ENCODE assay signal across 15 mouse cellular contexts in the genomic region with DNA sequence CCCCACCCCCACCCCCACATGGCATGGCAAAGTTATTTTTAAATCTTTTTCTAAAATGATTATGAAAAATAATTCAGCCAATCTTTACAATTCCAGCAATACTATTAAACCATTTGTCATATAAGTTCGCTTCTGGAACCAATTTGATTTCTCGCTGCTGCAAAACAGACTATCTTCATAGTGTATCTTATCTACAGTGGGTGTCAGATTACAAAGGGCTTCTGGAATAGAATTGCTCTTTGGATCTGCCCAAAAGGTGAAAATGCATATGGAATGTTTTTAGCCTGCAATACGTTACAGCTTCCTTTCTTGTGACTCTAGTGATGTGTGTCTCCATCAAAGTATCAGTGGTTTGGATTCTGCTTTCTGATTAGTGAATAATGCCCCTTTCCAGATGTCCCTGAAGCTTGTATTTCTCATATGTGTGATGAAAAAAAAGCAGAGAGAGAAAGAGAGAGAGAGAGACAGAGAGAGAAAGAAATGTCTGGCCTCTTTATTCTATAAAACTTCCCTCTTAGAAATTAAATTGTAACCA. TPM values are rescaled to one million over a fixed set of nuclear protein-coding genes. Genes with fewer than 3 reads are reported as not detected.
DNase-seq lines count a peak whose midpoint lies in the region; ATAC-seq and TF ChIP-seq lines count a peak whose summit lies in the region.
"Had no signal": no experiment of that assay in that cellular context is flagged by ENCODE, and none has a peak within 500 bp of the region (broad histone marks: within the 10 kb centered on the region; RNA-seq: fewer than 3 reads in every experiment).

No protein-coding gene starts in this region.

- peak overlapping the region; percentile 6; the same call in 1 of the 2 replicates for H3K4me3 ChIP-seq in neural tube, embryonic 13.5 days
- H3K4me3 ChIP-seq in forebrain, embryonic 16.5 days (replicated peaks; ENCODE audit: low read length): peak overlapping the region; percentile 40
- no peak overlapping the region for H3K4me3 ChIP-seq in limb, embryonic 14.5 days (replicated peaks; ENCODE audit: low read length)

- no peak overlapping the region for H3K9ac ChIP-seq in neural tube, embryonic 13.5 days
- peak overlapping the region; percentile 46; the same call in 1 of the 2 replicates for H3K9ac ChIP-seq in forebrain, embryonic 16.5 days (replicated peaks; ENCODE audit: low read depth, low read length)
- H3K9ac ChIP-seq in limb, embryonic 14.5 days (ENCODE audit: low read depth, low read length, severe bottlenecking): no peak overlapping the region
- H3K9ac ChIP-seq: heart, embryonic 13.5 days had no signal

- peak overlapping the region; percentile 18 for H3K4me2 ChIP-seq in neural tube, embryonic 13.5 days
- peak overlapping the region; percentile 52 for H3K4me2 ChIP-seq in forebrain, embryonic 16.5 days (ENCODE audit: low read length)
- 0 out of 2 replicates have a peak overlapping the region, but pooled peaks have one; percentile 4 for H3K4me2 ChIP-seq in limb, embryonic 14.5 days (replicated peaks; ENCODE audit: low read depth, low read length, severe bottlenecking)

- DNase-seq in neural tube, embryonic 10.5 days (ENCODE audit: extremely low spot score, low spot score): no peak
- peak; percentile 34 for DNase-seq in limb, embryonic 14.5 days (ENCODE audit: low spot score)
- DNase-seq in gastrocnemius, postnatal 25 days: no peak
- no peak for DNase-seq in heart, postnatal 14 days
- DNase-seq in spleen, adult 12 weeks (ENCODE audit: low spot score): no peak
- DNase-seq: adrenal gland, postnatal 14 days; liver; right cerebral cortex, postnatal 4 days had no signal

- ATAC-seq in neural tube, embryonic 13.5 days (ENCODE audit: low read depth): no peak
- no peak for ATAC-seq in forebrain, embryonic 16.5 days
- ATAC-seq in limb, embryonic 14.5 days (ENCODE audit: low FRiP score, low read depth): no peak
- ATAC-seq in megakaryocyte, adult 5-6 weeks (ENCODE audit: poor library complexity, severe bottlenecking): no peak
- ATAC-seq: intestine, postnatal 0 days; Patski had no signal

- intact Hi-C loops in heart, postnatal 14 days (cut with DNase I): no loop called here

- peaks cover 13% of the 10 kb centered on the region for H3K4me1 ChIP-seq in neural tube, embryonic 13.5 days (replicated peaks)
- H3K4me1 ChIP-seq in forebrain, embryonic 16.5 days (replicated peaks; ENCODE audit: control insufficient read depth, insufficient read depth, low read length): peaks cover 17% of the 10 kb centered on the region
- H3K4me1 ChIP-seq in limb, embryonic 14.5 days (ENCODE audit: control insufficient read depth, insufficient read depth, low read length): peaks cover 29% of the 10 kb centered on the region

- no peaks in the 10 kb centered on the region for H3K36me3 ChIP-seq in neural tube, embryonic 13.5 days
- no peaks in the 10 kb centered on the region for H3K36me3 ChIP-seq in forebrain, embryonic 16.5 days (ENCODE audit: control insufficient read depth, insufficient read depth)
- no peaks in the 10 kb centered on the region for H3K36me3 ChIP-seq in limb, embryonic 14.5 days (ENCODE audit: control insufficient read depth, insufficient read depth, low read length)
- H3K36me3 ChIP-seq: heart, embryonic 13.5 days had no signal

- H3K27me3 ChIP-seq in neural tube, embryonic 13.5 days: no peaks in the 10 kb centered on the region
- H3K27me3 ChIP-seq in forebrain, embryonic 16.5 days (replicated peaks; ENCODE audit: control insufficient read depth, insufficient read depth, low read length): no peaks in the 10 kb centered on the region
- H3K27me3 ChIP-seq in limb, embryonic 14.5 days (ENCODE audit: control insufficient read depth, insufficient read depth, low read length): no peaks in the 10 kb centered on the region
- H3K27me3 ChIP-seq: heart, embryonic 13.5 days; Patski had no signal

- H3K9me3 ChIP-seq in neural tube, embryonic 13.5 days: no peaks in the 10 kb centered on the region
- no peaks in the 10 kb centered on the region for H3K9me3 ChIP-seq in forebrain, embryonic 16.5 days (ENCODE audit: control insufficient read depth, low read length)
- no peaks in the 10 kb centered on the region for H3K9me3 ChIP-seq in limb, embryonic 14.5 days (ENCODE audit: control insufficient read depth, low read length)
- H3K9me3 ChIP-seq: heart, embryonic 13.5 days had no signal

- H3K27ac ChIP-seq in neural tube, embryonic 13.5 days (replicated peaks): no peak overlapping the region
- peak overlapping the region; percentile 58 for H3K27ac ChIP-seq in forebrain, embryonic 16.5 days (ENCODE audit: low read length)
- no peak overlapping the region for H3K27ac ChIP-seq in limb, embryonic 14.5 days (replicated peaks; ENCODE audit: low read depth, low read length)
- H3K27ac ChIP-seq: heart, embryonic 13.5 days had no signal

- 36% methylated on average over 3 of the region's 3 CpGs for WGBS in neural tube, embryonic 13.5 days
- 11% methylated on average over 3 of the region's 3 CpGs for WGBS in forebrain, embryonic 16.5 days
- WGBS in limb, embryonic 14.5 days: 7% methylated on average over 3 of the region's 3 CpGs

- TF ChIP-seq POLR2A in limb, embryonic 14.5 days (IDR thresholded peaks at IDR 0.05; ENCODE audit: borderline replicate concordance, extremely low read depth, insufficient read depth, insufficient read length): no peak

RNA-seq across cellular contexts. Expression of a gene that starts 1.2 kb away (rescaled TPM):
- 26.0 and 32.7 TPM in 2 replicates for polyA plus RNA-seq in neural tube, embryonic 13.5 days (2015; fragmentation: Nextera tagmentation; extraction: Ambion mirVana)
- 30.5 and 33.3 TPM in 2 replicates for polyA plus RNA-seq in forebrain, embryonic 16.5 days (2015; fragmentation: Nextera tagmentation; extraction: Ambion mirVana)
- 6.0 and 7.0 TPM in 2 replicates for polyA plus RNA-seq in limb, embryonic 14.5 days (2012; rRNA removed)
- 7.6 and 8.6 TPM in 2 replicates for polyA plus RNA-seq in limb, embryonic 14.5 days (2014; fragmentation: Nextera tagmentation; extraction: Ambion mirVana)
- not detected in 2 replicates for total RNA-seq in megakaryocyte, adult 5-6 weeks (2015)
- not detected in 2 replicates for total RNA-seq in megakaryocyte, adult 5-6 weeks (2017)
- total RNA-seq in gastrocnemius, postnatal 25 days (2021): 1 to 10 TPM; 2.2 to 2.6 TPM
- 1 to 10 TPM; 6.5 to 6.9 TPM for total RNA-seq in heart, postnatal 14 days (2021)
- total RNA-seq: monocyte, adult 5-6 weeks had no signal
- polyA plus RNA-seq: Patski had no signal

RNA-seq across cellular contexts. Expression of a gene that starts 29.5 kb away (rescaled TPM):
- polyA plus RNA-seq in neural tube, embryonic 13.5 days (2015; fragmentation: Nextera tagmentation; extraction: Ambion mirVana): 24.9 and 27.9 TPM in 2 replicates
- 28.6 and 29.3 TPM in 2 replicates for polyA plus RNA-seq in forebrain, embryonic 16.5 days (2015; fragmentation: Nextera tagmentation; extraction: Ambion mirVana)
- 32.9 and 33.7 TPM in 2 replicates for polyA plus RNA-seq in limb, embryonic 14.5 days (2012; rRNA removed)
- polyA plus RNA-seq in limb, embryonic 14.5 days (2014; fragmentation: Nextera tagmentation; extraction: Ambion mirVana): 24.5 and 27.2 TPM in 2 replicates
- total RNA-seq in megakaryocyte, adult 5-6 weeks (2015): 28.0 and 29.2 TPM in 2 replicates
- total RNA-seq in megakaryocyte, adult 5-6 weeks (2017): 33.7 and 40.5 TPM in 2 replicates
- total RNA-seq in gastrocnemius, postnatal 25 days (2021): 10 to 100 TPM; 11.8 to 13.2 TPM
- 10 to 100 TPM; 14.0 to 15.5 TPM for total RNA-seq in heart, postnatal 14 days (2021)
